Mouse (Mus musculus): ENCODE results near the gene Gm20219. TPM values are rescaled to one million over a fixed set of nuclear protein-coding genes. Genes with fewer than 3 reads are reported as not detected.
A peak's percentile ranks its signal among the peaks of the same experiment; 100 is the strongest.

Gm20219 gene
- total RNA-seq (2021) = 1 to 10 TPM; 1.1 to 1.8 TPM
- long read RNA-seq, experiment 1 = 0 reads
- long read RNA-seq, experiment 2 = 0 reads

- DNase-seq (ENCODE audit: low spot score in 2 of 2) = no peak
- intact Hi-C loops (cut with DNase I) = loop anchor here (5.0 kb wide), 1 partner anchor 127 kb away; no protein-coding TSS in a partner anchor
Observed at GRCm38 (mm10) chr17:56554122-56554551, at the start of gene Gm20219. Gene Gm20219, minus strand, starts transcription at chr17:56554387.

GRCm38 (mm10) chr17:56604070-56604380 is 49.8 kb upstream of the Gm20219 start:
- intact Hi-C loops (cut with DNase I) = no loop called here
- no peak for DNase-seq (ENCODE audit: low spot score in 2 of 2)

DNA sequence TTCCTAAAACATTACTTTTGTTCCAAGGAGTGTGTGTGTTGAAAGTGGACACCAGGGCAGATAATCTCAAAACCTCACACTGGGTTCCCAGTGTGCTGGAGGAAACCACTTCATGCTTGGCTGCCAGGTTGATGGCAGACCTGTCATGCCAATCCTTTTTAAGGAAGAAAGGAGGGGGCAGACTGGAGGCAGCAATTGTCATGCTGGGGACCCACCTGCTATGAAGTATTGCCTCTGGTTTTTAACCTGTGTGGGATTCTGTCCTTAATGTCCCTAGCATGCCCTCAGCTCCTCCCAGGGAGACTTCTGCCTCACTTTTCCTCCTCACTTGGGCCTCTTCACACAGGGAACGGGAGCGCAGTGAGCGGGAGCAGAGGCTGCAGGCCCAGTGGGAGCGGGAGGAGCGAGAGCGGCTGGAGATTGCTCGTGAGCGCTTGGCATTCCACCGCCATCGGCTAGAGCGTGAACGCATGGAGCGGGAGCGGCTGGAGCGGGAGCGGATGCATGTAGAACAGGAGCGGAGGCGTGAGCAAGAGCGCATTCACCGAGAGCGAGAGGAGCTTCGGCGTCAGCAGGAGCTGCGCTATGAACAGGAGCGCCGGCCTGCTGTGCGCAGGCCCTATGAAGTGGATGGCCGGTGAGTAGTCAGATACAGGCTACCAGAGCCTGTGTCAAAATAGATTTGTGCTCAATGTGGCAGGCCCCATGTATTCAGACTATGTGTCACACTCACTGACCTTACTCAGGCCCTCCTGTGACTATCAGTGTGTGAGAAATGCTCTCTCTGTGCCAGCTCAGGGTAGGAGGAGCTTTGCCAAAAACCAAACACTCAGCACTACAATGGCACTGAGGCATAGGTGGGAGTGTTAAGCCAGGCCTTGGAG is 49.2 kb upstream of the Gm20219 start:
- intact Hi-C loops (cut with DNase I) = no loop called here
- no peak for DNase-seq (ENCODE audit: low spot score in 2 of 2)

GRCm38 (mm10) chr17:56593527-56594271 is 39.5 kb upstream of the Gm20219 start:
- intact Hi-C loops (cut with DNase I) = no loop called here
- no peak for DNase-seq (ENCODE audit: low spot score in 2 of 2)

DNA sequence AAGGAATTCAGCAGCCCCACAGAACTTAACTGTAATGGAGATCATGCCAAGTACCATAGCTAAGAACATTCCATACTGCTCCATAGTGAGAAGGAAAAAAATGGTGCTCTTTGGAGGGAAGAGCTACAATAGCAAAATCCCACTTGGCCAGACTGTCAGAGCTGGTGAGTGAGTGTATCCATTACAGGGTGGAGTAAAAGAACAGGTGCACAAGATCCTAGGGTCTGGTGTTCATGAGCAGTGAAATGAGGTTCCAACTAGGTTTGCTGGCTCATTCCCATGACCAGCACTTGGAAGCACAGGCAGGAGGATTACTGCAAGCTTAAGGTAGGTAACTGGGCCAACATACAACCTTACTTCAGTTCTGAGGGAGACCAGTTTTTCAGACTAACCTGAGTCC is 38.4 kb upstream of the Gm20219 start:
- no peak for DNase-seq (ENCODE audit: low spot score in 2 of 2)
- intact Hi-C loops (cut with DNase I) = no loop called here

GRCm38 (mm10) chr17:56588921-56589320 is 34.7 kb upstream of the Gm20219 start:
- intact Hi-C loops (cut with DNase I) = no loop called here
- no peak for DNase-seq (ENCODE audit: low spot score in 2 of 2)

DNA sequence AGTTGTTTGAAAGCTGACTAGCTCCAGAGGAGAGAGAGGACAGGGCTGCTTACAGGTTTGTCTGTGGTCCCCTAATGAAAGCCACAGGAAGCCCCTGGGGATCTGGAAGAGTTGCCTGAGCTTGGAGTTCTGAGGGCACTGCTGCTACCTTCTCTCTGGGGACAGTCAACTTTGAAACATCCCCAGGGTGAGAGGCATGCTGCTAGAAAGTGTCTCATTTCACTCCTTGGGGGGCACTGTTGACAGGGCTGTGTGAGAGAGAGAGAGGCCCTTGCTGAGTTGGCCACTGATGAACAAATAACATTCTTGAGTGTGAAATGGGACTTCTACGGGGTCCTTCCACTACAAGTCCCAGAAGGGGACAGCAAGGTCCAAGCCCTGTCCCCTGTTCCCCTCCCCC is 33.6 kb upstream of the Gm20219 start:
- intact Hi-C loops (cut with DNase I) = no loop called here
- no peak for DNase-seq (ENCODE audit: low spot score in 2 of 2)

GRCm38 (mm10) chr17:56585171-56585821 is 31.1 kb upstream of the Gm20219 start:
- no peak for DNase-seq (ENCODE audit: low spot score in 2 of 2)

GRCm38 (mm10) chr17:56584257-56585130 is 30.3 kb upstream of the Gm20219 start, which contains the start of the genes Safb2 and Safb:
Gene Safb2, minus strand, starts transcription at chr17:56584585.
Gene Safb, plus strand, starts transcription at chr17:56584825.
- intact Hi-C loops (cut with DNase I) = no loop called here
- peak; percentile 99 for DNase-seq (ENCODE audit: low spot score in 2 of 2)

More at GRCm38 (mm10) chr17:56585171-56585821, 31.1 kb upstream of the Gm20219 start:
- intact Hi-C loops (cut with DNase I) = no loop called here

GRCm38 (mm10) chr17:56583611-56584256 is 29.5 kb upstream of the Gm20219 start:
- intact Hi-C loops (cut with DNase I) = no loop called here
- DNase-seq (ENCODE audit: low spot score in 2 of 2) = peak; percentile 40 to 49

DNA sequence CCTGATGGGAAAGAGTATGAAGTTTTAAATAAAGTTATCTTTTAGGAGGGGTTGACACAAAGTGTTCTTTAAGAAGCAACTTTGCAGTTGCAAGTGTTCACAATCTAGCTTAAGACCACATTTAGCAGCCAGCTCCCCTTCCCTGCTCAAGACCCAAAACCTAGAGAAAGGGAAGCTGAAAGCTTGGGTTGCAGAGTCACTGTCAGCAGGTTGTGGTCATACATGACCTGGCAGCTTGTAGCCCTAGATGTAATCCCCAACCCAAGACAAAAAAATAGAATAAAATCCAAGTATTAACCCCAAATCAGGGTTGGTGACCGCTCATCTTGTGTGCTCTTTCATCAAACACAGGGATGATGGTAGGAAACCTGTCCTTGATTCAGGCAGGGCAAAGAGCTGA is 28.9 kb upstream of the Gm20219 start:
- intact Hi-C loops (cut with DNase I) = no loop called here
- no peak for DNase-seq (ENCODE audit: low spot score in 2 of 2)

DNA sequence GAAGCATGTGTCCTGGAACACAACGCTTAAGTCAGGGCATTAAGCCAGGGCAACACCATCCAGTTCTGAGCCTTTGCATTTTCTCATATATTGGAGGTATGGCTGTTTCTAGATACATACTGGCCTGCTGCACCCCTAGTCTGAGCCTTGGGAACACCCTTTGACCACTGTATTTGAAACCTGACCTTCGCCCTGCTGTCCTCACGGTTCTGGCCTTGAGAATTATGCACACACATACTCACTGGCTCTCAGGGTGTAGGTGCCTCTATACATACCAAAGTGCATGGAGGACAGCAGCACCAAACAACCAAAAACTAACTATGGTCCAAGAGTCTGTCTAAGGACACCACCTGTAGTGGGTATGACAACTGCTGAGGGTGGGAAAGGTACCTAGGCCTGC is 18.8 kb upstream of the Gm20219 start:
- DNase-seq (ENCODE audit: low spot score in 2 of 2) = no peak
- intact Hi-C loops (cut with DNase I) = no loop called here

- DNase-seq (ENCODE audit: low spot score in 2 of 2) = no peak
- intact Hi-C loops (cut with DNase I) = no loop called here
Observed at GRCm38 (mm10) chr17:56572154-56572553, 18.0 kb upstream of the Gm20219 start.

DNA sequence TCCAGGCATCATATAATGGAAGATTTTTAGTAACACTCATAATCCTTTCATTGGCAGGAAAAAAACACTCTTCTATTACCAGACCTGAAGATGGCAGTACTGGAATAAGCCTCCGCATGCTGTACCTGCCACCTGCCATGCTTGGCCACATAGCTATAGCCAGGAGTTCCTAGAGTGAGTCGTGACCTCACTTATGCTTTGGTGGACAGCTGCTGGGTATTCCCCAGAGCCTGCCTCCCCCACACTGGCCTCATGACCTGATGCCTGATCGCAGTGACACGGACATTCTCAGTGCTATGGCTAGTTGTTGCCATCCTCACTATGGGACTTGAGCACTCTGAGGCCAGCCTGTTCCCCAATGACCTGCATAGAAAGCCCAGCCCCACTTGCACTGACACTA is 16.1 kb upstream of the Gm20219 start:
- intact Hi-C loops (cut with DNase I) = no loop called here

DNA sequence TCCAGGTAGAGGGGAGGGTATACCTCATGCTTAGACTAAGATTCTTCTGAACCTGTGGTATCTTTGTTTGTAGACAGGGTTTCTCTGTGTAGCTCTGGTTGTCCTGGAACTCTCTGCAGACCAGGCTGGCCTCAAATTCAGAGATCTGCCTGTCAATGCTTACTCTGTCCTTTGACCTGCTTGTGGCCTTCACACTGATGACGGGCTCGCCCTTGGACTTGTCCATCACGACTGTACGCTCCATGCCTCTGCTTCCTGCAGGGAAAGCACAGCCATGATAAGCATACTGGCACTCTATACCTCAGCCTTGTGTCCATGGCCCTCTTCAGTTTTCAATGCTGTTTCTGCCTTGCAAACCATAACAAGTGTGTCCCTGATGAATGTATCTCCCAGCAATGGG is 13.2 kb upstream of the Gm20219 start:
- no peak for DNase-seq (ENCODE audit: low spot score in 2 of 2)
- intact Hi-C loops (cut with DNase I) = no loop called here

More for the DNA sequence above, 16.1 kb upstream of the Gm20219 start:
- no peak for DNase-seq (ENCODE audit: low spot score in 2 of 2)

DNA sequence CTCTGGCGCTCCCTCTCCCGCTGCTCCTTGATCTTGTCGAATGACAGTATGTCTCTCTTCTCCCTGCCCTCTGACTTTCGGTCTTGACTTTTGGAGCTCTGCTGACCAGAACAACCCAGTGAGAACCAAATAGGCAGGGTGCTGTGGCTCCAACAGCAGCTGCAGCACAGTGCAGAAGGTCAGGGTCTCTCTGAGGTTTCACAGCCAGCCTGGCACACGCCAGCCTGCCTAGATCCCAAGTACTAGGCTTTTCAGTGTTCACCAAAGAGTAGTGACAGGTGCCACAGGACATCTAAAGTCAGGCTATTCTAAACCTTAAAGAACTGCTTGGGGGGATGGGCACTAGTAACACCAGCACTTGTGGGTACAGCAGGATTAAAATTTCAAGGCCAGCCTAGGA is 12.7 kb upstream of the Gm20219 start:
- DNase-seq (ENCODE audit: low spot score in 2 of 2) = no peak

GRCm38 (mm10) chr17:56566293-56566692 is 12.1 kb upstream of the Gm20219 start:
- no peak for DNase-seq (ENCODE audit: low spot score in 2 of 2)
- intact Hi-C loops (cut with DNase I) = no loop called here

More for the DNA sequence above, 12.7 kb upstream of the Gm20219 start:
- intact Hi-C loops (cut with DNase I) = no loop called here

DNA sequence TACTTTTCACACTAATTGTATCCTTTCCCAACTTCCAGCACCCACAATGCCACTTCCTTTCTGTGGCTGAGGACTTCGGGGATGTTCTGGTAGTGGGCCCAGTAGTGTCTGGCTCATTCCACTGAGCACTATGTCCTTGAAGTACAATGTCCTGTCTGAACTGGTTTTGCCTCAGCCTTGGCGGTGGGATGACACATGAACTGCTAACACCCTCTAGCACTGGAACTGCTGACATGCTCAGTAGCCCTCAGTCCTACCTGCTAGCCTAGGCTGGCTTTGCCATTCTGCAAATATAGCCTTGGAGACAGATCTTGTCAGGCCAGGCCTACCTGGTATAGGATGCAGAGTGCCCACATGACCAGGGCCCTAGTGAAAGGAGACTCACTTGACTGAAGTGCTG is 7.7 kb upstream of the Gm20219 start:
- intact Hi-C loops (cut with DNase I) = no loop called here
- DNase-seq (ENCODE audit: low spot score in 2 of 2) = no peak

DNA sequence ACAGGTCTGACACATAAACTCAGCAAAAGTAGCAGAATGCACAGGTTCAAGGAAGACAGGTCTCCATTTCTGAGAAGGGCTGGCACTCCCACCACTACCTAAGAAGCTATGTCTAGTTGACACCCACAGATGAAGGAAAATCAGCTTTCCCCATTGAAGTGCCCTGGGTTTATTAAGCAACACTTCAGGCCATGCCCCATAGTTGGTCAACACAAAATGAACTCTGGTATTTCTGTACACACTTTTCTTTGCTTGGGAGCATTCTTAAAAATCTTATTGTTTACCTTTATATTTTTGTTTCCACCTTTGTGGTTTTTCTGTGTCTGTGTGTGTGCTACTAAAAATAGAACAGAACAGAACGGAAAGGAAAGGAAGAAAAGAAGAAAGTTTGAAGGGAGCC is 5.9 kb upstream of the Gm20219 start:
- intact Hi-C loops (cut with DNase I) = no loop called here
- no peak for DNase-seq (ENCODE audit: low spot score in 2 of 2)

All from left cerebral cortex, postnatal 14 days (tissue).